Mouse (Mus musculus): ENCODE data around the gene Zfp827. TPM values are rescaled to one million over a fixed set of nuclear protein-coding genes. Genes with fewer than 3 reads are reported as not detected.

The Zfp827 gene
- polyA plus RNA-seq, 1 experiment = 3.5 TPM

DNA sequence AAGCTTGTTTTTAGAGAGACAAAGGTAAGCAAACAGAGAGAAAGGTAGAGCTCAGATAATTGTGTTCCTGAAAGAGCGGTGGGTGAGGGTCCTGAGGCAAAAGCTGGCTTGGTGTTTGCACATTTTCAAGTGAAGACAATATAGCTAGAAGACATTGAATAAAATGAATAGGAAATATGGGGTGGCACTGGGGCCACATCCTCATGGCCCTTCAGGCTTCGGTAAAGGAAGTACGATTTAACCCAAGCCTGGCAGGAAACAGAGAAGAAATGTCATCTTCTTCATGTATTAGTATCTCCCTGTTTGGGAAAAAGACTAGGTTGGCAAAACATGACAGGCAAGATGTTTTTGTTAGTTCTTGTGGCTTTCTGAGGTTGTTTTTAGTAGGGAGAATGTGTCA, 197.8 kb downstream of the Zfp827 start:
- no peak for TF ChIP-seq CTCF (IDR thresholded peaks at IDR 0.05; ENCODE audit: low read depth, low read length)
- no peak for TF ChIP-seq POLR2A (IDR thresholded peaks at IDR 0.05; ENCODE audit: insufficient read depth, low read length)
- TF ChIP-seq EP300 (IDR thresholded peaks at IDR 0.05; ENCODE audit: insufficient read depth, low read depth, low read length) = no peak
- no peaks in the 10 kb centered on the region; the same call in 1 of the 2 replicates for H3K27me3 ChIP-seq (ENCODE audit: control insufficient read depth, insufficient read depth, low read length, poor library complexity, severe bottlenecking)
- H3K36me3 ChIP-seq (ENCODE audit: control insufficient read depth, insufficient read depth, low read length, poor library complexity, severe bottlenecking) = no peaks in the 10 kb centered on the region
- no peak overlapping the region for H3K27ac ChIP-seq (ENCODE audit: insufficient read depth, low read length)
- peaks cover 10% of the 10 kb centered on the region for H3K9me3 ChIP-seq (replicated peaks; ENCODE audit: control insufficient read depth, insufficient read depth, low read length, poor library complexity, severe bottlenecking)
- no peak overlapping the region for H3K4me3 ChIP-seq (ENCODE audit: low read depth, low read length)
- no peak overlapping the region for H3K9ac ChIP-seq (ENCODE audit: low read depth, poor library complexity, severe bottlenecking)
- H3K4me1 ChIP-seq (ENCODE audit: control insufficient read depth, insufficient read depth, low read length) = no peaks in the 10 kb centered on the region

DNA sequence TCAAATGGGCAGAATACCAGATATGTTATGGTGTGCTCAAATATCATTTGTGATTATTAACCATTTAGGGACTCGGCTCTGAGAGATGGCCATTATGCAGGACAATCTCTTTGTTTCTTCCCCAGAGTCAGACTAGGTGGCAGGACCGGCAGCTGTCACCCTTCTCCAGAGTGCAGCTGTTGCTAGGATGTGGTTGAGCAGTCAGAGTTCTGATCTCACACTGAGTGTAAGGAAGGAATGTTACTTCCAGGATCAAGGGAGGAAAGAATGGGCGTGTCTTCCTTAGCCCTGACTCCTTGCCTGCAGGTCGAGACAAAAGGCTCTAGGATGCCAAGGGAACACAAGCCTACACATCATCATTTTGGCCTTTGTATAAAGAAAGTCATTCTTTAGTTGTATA, 199.0 kb downstream of the Zfp827 start:
- no peaks in the 10 kb centered on the region; the same call in 1 of the 2 replicates for H3K27me3 ChIP-seq (ENCODE audit: control insufficient read depth, insufficient read depth, low read length, poor library complexity, severe bottlenecking)
- H3K9ac ChIP-seq (ENCODE audit: low read depth, poor library complexity, severe bottlenecking) = no peak overlapping the region
- peaks cover 10% of the 10 kb centered on the region for H3K9me3 ChIP-seq (replicated peaks; ENCODE audit: control insufficient read depth, insufficient read depth, low read length, poor library complexity, severe bottlenecking)
- no peak overlapping the region for H3K27ac ChIP-seq (ENCODE audit: insufficient read depth, low read length)
- no peaks in the 10 kb centered on the region for H3K4me1 ChIP-seq (ENCODE audit: control insufficient read depth, insufficient read depth, low read length)
- H3K36me3 ChIP-seq (ENCODE audit: control insufficient read depth, insufficient read depth, low read length, poor library complexity, severe bottlenecking) = no peaks in the 10 kb centered on the region
- H3K4me3 ChIP-seq (ENCODE audit: low read depth, low read length) = no peak overlapping the region
- TF ChIP-seq EP300 (IDR thresholded peaks at IDR 0.05; ENCODE audit: insufficient read depth, low read depth, low read length) = no peak
- no peak for TF ChIP-seq POLR2A (IDR thresholded peaks at IDR 0.05; ENCODE audit: insufficient read depth, low read length)
- no peak for TF ChIP-seq CTCF (IDR thresholded peaks at IDR 0.05; ENCODE audit: low read depth, low read length)

DNA sequence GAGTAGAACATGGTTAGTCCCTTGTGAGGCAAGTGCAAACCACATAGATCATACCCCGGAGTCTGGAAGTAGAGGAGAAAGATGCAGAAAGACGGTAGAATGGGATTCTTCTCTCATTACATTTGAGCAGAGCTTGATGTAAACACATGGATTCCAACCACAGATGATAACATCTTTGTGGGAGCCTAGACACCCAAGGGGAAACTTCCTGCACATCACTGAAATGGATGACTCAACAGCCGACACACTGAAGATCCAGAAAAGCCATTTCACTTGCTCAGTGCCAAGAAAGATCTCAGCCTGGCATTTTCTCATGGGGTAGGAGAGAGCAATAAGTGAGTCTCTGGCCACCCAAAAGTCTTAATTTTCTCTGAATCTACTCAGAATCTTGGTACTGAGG, 199.7 kb downstream of the Zfp827 start:
- TF ChIP-seq EP300 (IDR thresholded peaks at IDR 0.05; ENCODE audit: insufficient read depth, low read depth, low read length) (no peak), CTCF (IDR thresholded peaks at IDR 0.05; ENCODE audit: low read depth, low read length) (no peak), POLR2A (IDR thresholded peaks at IDR 0.05; ENCODE audit: insufficient read depth, low read length) (no peak)
- H3K27me3 ChIP-seq (ENCODE audit: control insufficient read depth, insufficient read depth, low read length, poor library complexity, severe bottlenecking) = no peaks in the 10 kb centered on the region; the same call in 1 of the 2 replicates
- peaks cover 10% of the 10 kb centered on the region for H3K9me3 ChIP-seq (replicated peaks; ENCODE audit: control insufficient read depth, insufficient read depth, low read length, poor library complexity, severe bottlenecking)
- no peaks in the 10 kb centered on the region for H3K36me3 ChIP-seq (ENCODE audit: control insufficient read depth, insufficient read depth, low read length, poor library complexity, severe bottlenecking)
- H3K27ac ChIP-seq (ENCODE audit: insufficient read depth, low read length) = no peak overlapping the region
- no peaks in the 10 kb centered on the region for H3K4me1 ChIP-seq (ENCODE audit: control insufficient read depth, insufficient read depth, low read length)
- no peak overlapping the region for H3K4me3 ChIP-seq (ENCODE audit: low read depth, low read length)
- no peak overlapping the region for H3K9ac ChIP-seq (ENCODE audit: low read depth, poor library complexity, severe bottlenecking)

DNA sequence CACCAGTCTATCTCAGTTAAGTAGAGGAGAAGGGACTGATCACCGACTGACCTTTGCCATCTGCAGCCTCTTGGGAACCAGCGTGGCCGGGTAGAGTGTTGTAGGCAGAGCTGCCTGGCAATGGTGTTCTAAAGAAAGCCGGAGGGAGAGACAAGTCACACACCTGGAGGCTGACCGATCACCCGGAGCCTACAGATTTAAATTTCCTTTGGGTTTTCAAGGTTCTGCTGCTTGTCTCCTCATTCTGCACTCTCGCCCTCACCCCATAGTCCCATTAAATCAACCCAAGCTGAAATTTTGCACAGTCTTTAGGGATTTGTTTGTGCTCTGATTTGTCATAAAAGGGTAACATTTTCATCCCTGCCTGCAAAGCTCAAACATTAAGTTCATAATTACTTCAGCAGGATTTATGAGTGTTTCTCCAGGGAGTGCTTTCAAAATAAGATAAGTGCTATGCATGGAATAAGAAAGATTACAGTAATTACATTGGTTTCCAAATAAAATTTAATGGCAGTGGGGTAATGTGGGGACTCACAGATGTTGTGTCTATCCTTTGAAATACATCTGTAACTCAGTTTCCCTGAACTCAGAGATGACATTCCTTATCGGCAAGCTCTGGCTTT, 201.1 kb downstream of the Zfp827 start:
- peaks cover 14% of the 10 kb centered on the region for H3K9me3 ChIP-seq (replicated peaks; ENCODE audit: control insufficient read depth, insufficient read depth, low read length, poor library complexity, severe bottlenecking)
- no peak overlapping the region for H3K27ac ChIP-seq (ENCODE audit: insufficient read depth, low read length)
- H3K27me3 ChIP-seq (ENCODE audit: control insufficient read depth, insufficient read depth, low read length, poor library complexity, severe bottlenecking) = no peaks in the 10 kb centered on the region; the same call in 1 of the 2 replicates
- H3K36me3 ChIP-seq (ENCODE audit: control insufficient read depth, insufficient read depth, low read length, poor library complexity, severe bottlenecking) = no peaks in the 10 kb centered on the region
- H3K9ac ChIP-seq (ENCODE audit: low read depth, poor library complexity, severe bottlenecking) = no peak overlapping the region
- TF ChIP-seq EP300 (IDR thresholded peaks at IDR 0.05; ENCODE audit: insufficient read depth, low read depth, low read length) (no peak), CTCF (IDR thresholded peaks at IDR 0.05; ENCODE audit: low read depth, low read length) (no peak), POLR2A (IDR thresholded peaks at IDR 0.05; ENCODE audit: insufficient read depth, low read length) (no peak)
- no peaks in the 10 kb centered on the region for H3K4me1 ChIP-seq (ENCODE audit: control insufficient read depth, insufficient read depth, low read length)
- H3K4me3 ChIP-seq (ENCODE audit: low read depth, low read length) = no peak overlapping the region

DNA sequence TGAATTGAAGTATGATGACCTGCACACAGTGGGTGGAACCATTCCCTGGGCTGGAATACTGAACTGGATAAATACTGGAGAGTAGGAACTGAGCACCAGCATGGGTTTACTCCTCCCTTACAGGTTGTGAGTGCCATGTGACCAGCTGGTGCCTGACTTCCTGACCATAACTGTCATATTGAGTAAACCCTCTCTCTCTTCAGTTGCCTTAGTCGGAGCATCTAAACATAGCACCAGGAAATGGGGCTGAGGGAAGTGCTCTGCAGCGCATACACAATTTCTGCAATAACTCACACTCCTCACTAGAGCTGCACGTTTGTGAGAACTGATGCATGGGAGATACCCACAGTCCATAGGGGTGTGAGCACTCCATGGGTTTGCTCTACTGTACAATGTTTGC, 211.1 kb downstream of the Zfp827 start:
- Histone ChIP-seq H3K9ac (ENCODE audit: low read depth, poor library complexity, severe bottlenecking) (no peak overlapping the region), H3K4me1 (ENCODE audit: control insufficient read depth, insufficient read depth, low read length) (no peaks in the 10 kb centered on the region), H3K9me3 (replicated peaks; ENCODE audit: control insufficient read depth, insufficient read depth, low read length, poor library complexity, severe bottlenecking) (no peaks in the 10 kb centered on the region; the same call in 1 of the 2 replicates), H3K4me3 (ENCODE audit: low read depth, low read length) (no peak overlapping the region), H3K27me3 (ENCODE audit: control insufficient read depth, insufficient read depth, low read length, poor library complexity, severe bottlenecking) (no peaks in the 10 kb centered on the region), H3K27ac (ENCODE audit: insufficient read depth, low read length) (no peak overlapping the region), H3K36me3 (ENCODE audit: control insufficient read depth, insufficient read depth, low read length, poor library complexity, severe bottlenecking) (no peaks in the 10 kb centered on the region)
- no peak for TF ChIP-seq CTCF (IDR thresholded peaks at IDR 0.05; ENCODE audit: low read depth, low read length)
- TF ChIP-seq POLR2A (IDR thresholded peaks at IDR 0.05; ENCODE audit: insufficient read depth, low read length) = no peak
- TF ChIP-seq EP300 (IDR thresholded peaks at IDR 0.05; ENCODE audit: insufficient read depth, low read depth, low read length) = no peak

DNA sequence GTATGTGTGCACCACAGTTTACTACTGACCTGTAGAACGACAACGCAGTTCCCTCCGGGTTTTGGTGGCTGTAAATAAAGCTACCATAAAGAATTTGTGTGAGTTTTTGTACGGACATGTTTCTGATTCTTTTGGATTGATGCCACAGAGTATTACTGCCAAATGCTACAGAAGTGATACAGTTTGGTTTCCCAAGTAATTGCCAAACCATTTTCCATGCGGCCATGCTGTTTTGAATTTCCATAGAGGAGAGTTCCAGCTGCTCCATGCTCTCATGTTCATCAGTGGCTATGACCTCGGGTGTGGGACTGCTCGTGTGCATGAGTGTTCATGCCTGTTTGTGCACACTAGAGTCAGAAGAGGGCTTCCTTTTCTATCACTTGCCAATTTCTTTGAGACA, 211.8 kb downstream of the Zfp827 start:
- Histone ChIP-seq H3K9ac (ENCODE audit: low read depth, poor library complexity, severe bottlenecking) (no peak overlapping the region), H3K4me1 (ENCODE audit: control insufficient read depth, insufficient read depth, low read length) (no peaks in the 10 kb centered on the region), H3K27me3 (ENCODE audit: control insufficient read depth, insufficient read depth, low read length, poor library complexity, severe bottlenecking) (no peaks in the 10 kb centered on the region), H3K27ac (ENCODE audit: insufficient read depth, low read length) (no peak overlapping the region), H3K9me3 (replicated peaks; ENCODE audit: control insufficient read depth, insufficient read depth, low read length, poor library complexity, severe bottlenecking) (no peaks in the 10 kb centered on the region), H3K4me3 (ENCODE audit: low read depth, low read length) (no peak overlapping the region), H3K36me3 (ENCODE audit: control insufficient read depth, insufficient read depth, low read length, poor library complexity, severe bottlenecking) (no peaks in the 10 kb centered on the region)
- TF ChIP-seq CTCF (IDR thresholded peaks at IDR 0.05; ENCODE audit: low read depth, low read length) (no peak), EP300 (IDR thresholded peaks at IDR 0.05; ENCODE audit: insufficient read depth, low read depth, low read length) (no peak), POLR2A (IDR thresholded peaks at IDR 0.05; ENCODE audit: insufficient read depth, low read length) (no peak)

Other genes with a start within 250 kb of the Zfp827 start
- 79.3 and 105 TPM in 2 replicates for gene Lsm6, start 207.3 kb upstream of the Zfp827 start, polyA plus RNA-seq (2011; ENCODE audit: insufficient read depth, insufficient read length, low read depth, missing spikeins)
- gene 1700011L22Rik, start 220.1 kb downstream of the Zfp827 start, polyA plus RNA-seq (2011; ENCODE audit: insufficient read depth, insufficient read length, low read depth, missing spikeins) = not detected in 2 replicates